Mouse (Mus musculus) mature B cell (primary cell): ENCODE measurements around the gene Ncaph.
"Not testable (repeated sequence)": the region's sequence is repeated elsewhere in the genome, so short reads cannot be mapped to it uniquely, and the experiment has no call there.

Experiments used
- in situ Hi-C: fragments of 300-500 bp; cut with MboI; formaldehyde crosslinking; loops from 2 replicates; pipeline ENCODE4 v1.14.3; 2019

The Ncaph gene

GRCm38 (mm10) chr2:127086235-127086634 lies 47.5 kb downstream of the Ncaph start:
- in situ Hi-C loops: no loop called here

GRCm38 (mm10) chr2:127080591-127081218 lies 53.0 kb downstream of the Ncaph start:
- in situ Hi-C loops: no loop called here

GRCm38 (mm10) chr2:127079881-127080590 lies 53.7 kb downstream of the Ncaph start:
- in situ Hi-C loops: no loop called here

GRCm38 (mm10) chr2:127079066-127079465 lies 54.7 kb downstream of the Ncaph start:
- in situ Hi-C loops: not testable (repeated sequence)

GRCm38 (mm10) chr2:127077611-127078010 lies 56.1 kb downstream of the Ncaph start:
- in situ Hi-C loops: no loop called here

- in situ Hi-C loops: no loop called here
Measured at GRCm38 (mm10) chr2:127074116-127074515, 59.6 kb downstream of the Ncaph start.

GRCm38 (mm10) chr2:127070879-127071278 lies 62.9 kb downstream of the Ncaph start:
- in situ Hi-C loops: no loop called here

- in situ Hi-C loops: no loop called here
Measured at GRCm38 (mm10) chr2:127070435-127070841, 63.3 kb downstream of the Ncaph start, which contains the start of gene Blvra. Blvra (plus strand) TSS chr2:127070665.

DNA sequence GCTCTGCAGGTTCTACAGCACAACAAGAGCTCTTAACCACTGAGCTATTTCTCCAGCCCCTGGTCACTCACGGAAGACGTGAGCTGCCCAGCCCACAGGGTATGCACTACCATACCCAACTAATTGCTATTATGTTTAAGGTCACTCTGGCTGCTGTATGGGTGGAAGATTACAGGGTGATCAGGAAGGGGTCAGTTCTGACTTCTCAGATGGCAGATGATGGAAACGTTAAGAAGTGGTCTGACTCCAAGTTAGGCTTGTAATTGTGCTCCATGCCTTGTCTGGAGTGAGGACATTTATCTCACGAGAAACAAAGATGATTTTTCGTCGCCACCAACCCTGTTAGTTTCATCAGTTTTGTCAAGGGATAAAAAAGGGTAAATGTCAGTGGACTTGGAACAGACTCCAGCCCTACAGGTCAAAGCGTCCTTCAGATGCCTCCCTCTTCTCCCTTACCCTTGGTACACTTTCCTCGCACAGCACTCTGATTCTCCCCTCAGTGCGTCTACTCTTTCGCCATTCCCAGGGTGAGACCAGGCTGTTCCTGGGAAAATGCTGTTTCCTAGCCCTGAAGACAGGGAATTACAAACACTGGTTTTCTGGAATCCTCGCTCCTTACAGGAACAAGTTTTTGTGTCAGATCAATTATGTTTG lies 63.8 kb downstream of the Ncaph start:
- in situ Hi-C loops: no loop called here

GRCm38 (mm10) chr2:127068806-127069205 lies 64.9 kb downstream of the Ncaph start:
- in situ Hi-C loops: no loop called here

- in situ Hi-C loops: no loop called here
Measured at GRCm38 (mm10) chr2:127061471-127061870, 72.3 kb downstream of the Ncaph start.
